Mouse (Mus musculus) gonadal fat pad, adult 2 months (tissue): ENCODE measurements around the gene Pex26. TPM values are rescaled to one million over a fixed set of nuclear protein-coding genes. Genes with fewer than 3 reads are reported as not detected.

Experiments
- DNase-seq: peaks from one replicate; pipeline ENCODE4 v3.0.0-alpha.2; 2012; ENCODE audit warnings: low read depth
- polyA plus RNA-seq: library from polyadenylated mRNA; depleted of rRNA; stranded (reverse); fragments of >200 nt; gene quantifications from 2 replicates; pipeline ENCODE4 v1.2.3, GENCODE M21; 2012; rRNA removed

The Pex26 gene
- 16.5 and 17.3 TPM in 2 replicates for polyA plus RNA-seq

DNA sequence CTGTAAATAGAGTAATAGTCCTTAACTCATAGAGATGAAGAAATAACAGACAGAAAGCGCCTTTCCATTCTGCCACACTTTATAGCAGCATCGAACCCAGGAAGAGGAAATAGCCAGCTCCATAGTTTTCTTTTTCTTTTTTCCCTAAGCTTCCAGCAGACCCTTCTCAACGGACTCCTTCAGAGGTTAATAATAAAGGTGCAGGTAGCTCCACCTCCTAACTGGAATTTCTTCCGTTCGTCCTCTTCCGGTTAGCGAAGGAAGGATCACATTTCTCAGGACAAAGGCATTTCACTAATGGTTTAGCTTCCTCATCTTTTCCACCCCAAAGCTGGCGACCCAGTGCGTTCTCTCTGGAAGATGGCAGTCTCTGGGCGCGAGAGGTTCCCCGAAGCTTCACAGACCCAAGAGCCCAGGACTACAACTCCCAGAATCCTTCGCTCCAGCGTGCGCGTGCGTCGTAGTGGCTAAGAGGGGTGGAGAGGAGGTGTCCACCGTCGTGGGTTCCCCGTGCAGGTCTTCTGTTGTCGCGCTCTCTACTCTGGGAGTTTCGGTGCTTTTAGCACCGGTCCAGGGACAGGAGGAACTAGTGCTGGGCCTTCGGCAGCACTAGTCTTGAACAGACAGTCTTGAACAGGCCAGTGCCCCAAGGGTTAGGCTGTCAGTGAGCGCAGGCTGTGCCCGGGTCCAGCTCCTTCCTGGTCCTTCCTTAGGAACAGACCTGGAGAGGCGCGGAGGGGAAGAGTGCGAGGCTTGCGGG is at the start of gene Pex26:
TSS of gene Pex26 (plus strand) at position 254 of the 760 bp plus-strand sequence.
- no peak for DNase-seq

DNA sequence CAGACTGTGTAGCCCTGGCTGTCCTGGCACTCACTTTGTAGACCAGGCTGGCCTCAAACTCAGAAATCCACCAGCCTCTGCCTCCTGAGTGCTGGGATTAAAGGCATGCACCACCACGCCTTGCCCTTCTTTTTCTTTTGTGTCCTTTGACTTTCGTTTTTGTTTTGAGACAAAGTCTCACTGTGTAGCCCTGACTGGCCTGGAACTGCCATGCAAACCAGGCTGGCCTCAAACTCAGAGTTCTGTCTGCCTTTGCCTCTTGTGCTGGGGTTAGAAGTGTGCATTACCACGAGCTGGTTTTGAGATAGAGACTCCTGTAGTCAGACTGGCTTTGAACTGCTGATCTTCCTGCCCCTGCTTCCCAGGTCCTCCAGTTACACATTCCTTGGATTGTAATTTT is 49.2 kb upstream of the Pex26 start:
- no peak for DNase-seq

DNA sequence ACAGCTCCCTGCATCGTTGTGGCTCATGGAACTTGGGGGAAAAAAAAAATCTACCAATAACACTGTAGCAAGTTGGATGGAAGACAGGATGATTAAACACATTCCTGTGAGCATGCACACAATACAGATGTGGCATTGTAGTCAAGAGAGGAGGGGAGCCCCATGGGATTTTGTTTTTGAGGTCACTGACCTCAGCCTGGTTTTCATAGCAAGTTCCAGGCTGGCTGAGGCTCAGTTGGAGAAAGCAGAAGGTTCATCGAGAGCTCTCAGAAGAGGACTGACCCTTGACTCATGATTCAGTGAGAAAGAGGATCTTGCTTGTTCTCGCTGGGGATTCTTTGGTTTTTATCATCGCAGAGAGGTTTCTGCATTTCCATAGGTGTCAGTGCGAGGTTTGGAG is 48.6 kb upstream of the Pex26 start:
- no peak for DNase-seq

DNA sequence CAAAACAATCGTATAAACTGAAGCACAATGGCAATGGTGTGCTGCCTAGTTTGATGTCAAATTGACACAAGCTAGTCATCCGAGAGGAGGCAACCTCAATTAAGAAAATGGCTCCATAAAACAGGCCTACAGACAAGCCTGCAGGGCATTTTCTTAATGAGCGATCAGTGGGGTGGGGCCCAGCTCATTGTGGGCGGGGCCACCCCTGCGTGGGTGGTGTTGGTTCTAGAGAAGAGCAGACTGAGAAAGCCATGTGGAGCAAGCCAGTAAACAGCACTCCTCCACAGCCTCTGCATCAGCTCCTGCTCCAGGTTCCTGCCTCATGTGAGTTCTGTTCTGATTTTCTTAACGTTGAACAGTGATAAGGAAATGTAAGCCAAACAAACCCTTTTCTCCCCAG is 46.2 kb upstream of the Pex26 start:
- DNase-seq, result no peak

DNA sequence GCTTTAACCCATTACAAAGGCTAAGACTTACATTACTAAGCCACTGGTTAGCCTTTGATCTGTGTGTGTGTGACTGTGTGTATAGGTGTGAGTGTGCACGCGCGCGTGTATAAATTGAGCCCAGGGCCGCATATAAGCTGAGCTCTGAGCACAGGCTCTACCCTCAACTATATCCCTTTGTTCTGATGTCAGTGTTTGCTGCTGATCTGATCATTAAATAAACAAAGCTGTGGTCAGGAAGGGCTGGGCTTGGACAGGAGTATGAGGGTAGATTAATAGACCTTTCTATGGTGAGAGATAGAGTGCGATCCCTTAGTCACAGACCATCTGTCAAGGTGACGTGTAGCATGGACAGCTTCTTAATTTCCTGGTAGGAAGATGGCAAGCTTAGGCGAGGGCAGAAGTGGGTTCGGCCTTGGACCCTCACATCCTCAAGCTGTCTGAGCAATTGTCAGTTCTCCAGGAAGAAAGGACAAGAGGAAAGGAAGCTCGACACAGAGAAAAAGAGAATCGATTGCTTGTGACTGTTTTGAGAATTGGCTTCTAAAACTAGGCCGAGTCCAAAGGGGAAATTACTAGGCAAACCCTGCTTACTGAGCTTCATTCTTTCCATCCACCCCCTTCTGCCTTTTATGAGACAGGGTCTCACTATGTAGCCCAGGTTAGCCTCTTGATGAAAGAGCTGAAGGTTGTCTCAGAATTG is 45.0 kb upstream of the Pex26 start:
- no peak for DNase-seq

DNA sequence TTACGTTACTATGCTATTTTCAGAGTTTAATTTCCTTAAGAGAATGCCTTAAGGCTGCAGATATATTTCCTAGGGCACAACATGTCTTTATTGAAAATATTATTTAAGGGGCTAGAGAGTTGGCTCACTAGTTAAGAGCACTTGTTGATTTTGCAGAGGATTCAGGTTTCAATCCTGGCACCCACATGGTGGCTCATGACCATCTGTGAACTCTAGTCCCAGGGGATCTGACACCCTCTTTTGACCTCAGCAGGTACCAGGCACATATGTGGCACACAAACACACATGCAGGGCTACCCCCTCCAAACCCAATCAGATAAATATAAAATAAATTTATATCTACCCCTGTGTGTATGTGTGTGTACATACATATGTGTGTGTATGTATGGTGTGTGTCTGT is 44.2 kb upstream of the Pex26 start:
- DNase-seq, result no peak

DNA sequence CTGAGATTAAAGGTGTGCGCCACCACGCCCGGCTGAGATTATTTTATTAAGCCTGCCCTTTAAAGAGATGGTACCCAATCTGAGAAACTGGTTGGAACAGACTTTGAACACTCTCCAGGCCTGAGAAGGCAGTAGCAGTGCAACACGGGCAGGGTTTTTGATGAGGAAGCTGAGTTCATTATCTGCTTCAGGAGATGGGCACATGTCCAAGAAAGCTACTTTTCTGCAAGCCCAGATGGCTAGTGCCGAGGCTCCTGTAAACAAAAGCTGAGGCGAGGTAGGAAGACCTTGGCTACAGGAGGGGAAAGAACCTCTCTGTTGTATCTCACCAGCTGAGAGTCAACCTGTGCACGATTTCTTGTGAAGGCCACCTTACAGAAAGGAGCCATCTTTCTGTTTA is 41.2 kb upstream of the Pex26 start:
- no peak for DNase-seq

DNA sequence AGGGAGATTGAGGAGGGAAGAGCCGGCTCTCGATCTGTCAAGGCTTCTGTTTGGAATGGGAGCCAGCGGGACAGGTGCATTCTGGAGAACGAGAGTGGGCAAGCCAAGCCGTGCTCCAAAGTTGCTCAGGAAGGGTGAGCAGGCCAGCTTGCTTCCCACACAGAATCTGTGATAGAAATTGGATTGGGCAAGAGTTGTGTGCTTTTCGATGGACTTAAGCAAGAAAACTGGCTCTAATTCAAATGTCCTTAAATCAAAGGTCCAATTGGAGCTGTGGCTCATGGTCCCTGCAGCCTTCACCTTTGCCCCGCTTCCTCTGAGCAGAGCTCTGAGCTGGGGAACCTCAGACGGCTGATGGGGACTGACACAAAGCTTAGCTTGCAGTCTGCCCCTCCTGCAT is 40.0 kb upstream of the Pex26 start:
- peak; percentile 99 for DNase-seq

DNA sequence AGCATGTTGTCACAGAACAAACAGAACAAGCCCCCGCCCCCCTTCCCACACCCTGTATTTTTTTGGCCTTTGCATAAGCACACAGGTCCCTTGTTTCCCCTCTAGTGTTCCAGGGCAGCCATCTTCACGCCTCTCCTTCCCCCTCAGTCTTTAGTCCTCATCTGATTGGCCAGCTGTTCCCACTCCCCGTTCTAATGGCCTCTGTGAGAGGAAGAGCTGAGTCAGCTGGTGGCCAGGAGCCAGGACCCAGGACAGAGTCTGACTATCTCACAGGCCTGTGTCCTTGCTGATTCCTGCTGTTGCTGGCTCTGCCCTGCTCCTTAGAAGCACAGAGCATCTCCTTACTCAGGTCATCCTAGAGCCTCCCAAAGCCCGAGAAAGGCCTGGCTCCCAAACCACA is 39.4 kb upstream of the Pex26 start:
- DNase-seq, result no peak

DNA sequence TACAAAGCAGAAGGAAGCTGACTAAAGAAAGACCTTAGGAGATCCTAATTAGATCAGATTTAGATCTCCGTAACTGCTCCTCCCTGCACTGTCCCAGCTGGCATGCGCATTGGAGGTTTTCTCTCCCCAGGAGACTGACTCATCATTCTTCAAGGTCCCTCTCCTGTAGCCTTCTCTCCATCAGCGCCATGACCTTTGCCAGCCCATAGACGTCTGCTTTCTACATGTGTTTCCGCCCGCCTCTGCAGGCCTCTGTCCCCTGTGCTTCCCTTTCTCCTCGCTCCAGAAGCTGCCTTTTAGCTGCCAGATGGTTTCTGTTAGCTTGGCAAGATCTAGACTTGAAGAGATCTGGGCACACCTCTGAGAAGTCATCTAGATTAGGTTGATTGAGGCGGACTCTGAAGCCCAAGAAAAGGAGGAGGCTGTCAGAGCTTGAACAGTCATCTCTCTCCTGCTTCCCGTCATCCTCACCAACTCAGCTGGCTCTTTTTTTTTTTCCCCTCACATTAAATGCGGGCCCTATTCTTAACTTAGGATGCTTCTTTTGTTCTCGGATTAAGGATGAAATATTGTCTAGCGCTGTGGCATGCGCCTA is 38.4 kb upstream of the Pex26 start:
- DNase-seq, result no peak

DNA sequence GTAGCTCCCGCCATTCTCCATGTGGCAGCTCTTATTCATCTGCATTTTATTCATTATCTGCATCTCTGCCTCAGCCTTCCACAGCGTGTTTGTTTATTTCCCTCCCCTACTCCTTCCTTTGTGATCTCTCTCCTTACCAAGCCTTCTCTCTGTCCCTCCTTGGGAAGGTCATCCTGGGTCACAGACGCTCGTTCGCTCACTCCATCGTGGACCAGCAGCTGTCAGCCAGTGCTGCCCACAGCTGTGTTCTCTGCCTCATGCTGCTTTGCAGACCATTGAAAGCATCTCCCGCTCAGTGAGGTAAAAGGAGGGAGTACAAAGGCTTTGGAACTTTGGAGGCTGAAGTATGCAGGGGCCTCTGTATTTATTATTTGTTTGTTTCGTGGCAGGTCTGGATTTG is 37.6 kb upstream of the Pex26 start:
- no peak for DNase-seq

DNA sequence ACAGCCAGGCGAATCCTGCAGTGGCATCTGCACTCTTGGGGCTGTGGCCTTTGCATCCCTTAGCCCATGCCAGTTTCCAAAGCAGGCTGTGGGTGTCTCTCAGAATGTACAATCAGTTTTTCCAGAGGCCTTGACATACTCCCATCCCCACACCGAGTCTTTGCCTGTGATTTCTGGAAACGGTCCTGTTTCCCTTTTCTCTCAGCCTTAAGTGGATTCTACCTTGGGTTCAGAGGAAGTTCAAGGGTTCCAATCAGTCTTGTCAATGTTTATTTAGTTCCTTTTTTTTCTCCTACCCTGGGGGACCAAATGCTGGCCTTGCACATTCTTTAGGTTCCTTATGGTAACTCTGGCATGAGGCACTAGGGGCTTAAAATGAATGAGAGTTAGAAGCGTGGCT is 36.7 kb upstream of the Pex26 start:
- DNase-seq, result no peak

DNA sequence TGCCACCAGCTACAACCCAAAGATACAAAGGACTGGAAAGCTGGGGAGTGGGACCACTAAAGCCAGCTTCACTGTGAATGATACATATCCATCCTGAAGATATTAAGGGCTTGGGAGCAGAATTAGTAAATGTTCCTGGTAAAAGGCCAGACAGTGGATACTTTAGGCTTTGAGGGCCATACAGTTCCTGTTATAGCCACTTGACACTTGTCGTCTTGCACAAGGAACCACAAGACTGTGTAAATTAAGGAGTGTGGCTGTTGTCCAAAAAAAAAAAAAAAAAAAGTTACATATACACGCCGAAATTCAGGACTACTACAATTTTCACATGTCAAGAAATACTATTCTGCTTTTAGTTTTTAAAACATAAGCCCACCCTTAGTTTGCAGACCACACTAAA is 35.1 kb upstream of the Pex26 start:
- no peak for DNase-seq

DNA sequence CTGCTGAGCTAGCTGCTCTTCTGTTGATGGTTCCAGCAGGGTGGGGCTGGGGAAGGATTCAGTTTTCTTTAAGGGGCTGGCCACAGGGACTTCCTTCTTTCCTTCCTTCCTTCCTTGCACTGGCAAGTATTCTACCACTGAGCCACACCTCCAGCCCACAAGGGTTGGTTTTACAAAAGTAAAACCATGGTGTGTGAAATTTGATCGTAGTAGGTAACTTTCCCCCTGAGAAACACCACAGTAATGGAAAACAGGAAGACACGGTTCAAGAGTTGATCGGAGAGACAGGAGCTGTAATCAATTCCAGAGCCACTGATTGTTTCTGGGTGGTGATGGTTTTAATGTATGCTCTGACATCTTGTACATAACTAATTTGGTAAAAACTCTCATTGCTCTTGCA is 34.0 kb upstream of the Pex26 start:
- no peak for DNase-seq

DNA sequence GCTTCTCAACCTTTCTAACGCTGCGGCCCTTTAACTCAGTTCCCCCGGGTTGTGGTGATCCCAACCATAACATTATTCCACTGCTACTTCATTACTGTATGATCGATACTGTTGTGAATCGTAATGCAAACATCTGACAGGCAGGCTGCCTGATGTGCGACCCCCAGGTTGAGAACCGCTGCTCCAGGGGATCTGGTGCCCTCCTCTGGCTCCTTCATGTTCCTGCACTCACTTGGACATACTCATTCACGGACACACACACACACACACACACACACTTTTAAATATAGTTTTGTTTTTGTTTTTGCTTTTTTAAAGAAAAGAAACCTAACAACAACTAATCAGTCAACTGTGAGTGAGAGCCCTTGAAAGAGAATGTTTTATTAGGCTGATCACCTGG is 33.3 kb upstream of the Pex26 start:
- DNase-seq, result no peak

DNA sequence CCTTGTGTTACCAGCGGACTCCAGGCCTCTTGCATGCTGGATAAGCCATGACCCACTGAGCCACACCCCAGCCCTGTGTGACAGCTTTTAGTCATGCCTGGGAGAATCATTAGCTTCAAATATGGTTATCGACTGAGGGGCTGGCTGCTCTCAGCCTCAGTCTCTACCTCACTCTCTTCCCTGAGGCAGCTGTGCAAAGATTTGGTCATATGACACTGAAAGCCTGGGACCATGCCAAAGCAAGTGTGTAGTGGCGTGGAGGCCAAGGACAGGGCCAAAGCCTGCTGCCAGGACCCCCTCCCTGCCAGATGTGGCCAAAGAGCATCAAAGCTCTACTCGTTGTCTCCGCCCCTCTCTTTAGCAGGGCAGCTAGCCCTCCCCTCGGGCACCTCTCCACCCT is 31.7 kb upstream of the Pex26 start:
- DNase-seq, result no peak

DNA sequence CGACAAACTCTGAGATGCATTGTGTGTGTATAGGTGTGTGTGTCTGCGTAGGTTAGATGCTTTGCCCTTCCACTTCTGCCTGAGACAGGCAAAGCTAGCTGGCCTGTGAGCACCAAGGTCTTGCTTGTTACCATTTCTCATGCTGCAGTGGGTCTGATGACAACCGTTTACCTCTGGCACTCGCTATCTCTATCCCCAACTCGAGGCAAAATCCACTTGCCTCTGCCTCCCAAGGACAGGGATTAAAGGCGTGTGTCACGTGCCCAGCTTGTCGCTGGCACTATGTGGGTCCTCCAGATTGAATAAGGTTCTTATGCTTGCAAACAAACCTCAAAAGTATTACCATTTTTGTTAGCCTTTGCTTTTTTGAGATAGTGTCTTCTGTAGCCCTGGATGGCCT is 30.3 kb upstream of the Pex26 start:
- no peak for DNase-seq

DNA sequence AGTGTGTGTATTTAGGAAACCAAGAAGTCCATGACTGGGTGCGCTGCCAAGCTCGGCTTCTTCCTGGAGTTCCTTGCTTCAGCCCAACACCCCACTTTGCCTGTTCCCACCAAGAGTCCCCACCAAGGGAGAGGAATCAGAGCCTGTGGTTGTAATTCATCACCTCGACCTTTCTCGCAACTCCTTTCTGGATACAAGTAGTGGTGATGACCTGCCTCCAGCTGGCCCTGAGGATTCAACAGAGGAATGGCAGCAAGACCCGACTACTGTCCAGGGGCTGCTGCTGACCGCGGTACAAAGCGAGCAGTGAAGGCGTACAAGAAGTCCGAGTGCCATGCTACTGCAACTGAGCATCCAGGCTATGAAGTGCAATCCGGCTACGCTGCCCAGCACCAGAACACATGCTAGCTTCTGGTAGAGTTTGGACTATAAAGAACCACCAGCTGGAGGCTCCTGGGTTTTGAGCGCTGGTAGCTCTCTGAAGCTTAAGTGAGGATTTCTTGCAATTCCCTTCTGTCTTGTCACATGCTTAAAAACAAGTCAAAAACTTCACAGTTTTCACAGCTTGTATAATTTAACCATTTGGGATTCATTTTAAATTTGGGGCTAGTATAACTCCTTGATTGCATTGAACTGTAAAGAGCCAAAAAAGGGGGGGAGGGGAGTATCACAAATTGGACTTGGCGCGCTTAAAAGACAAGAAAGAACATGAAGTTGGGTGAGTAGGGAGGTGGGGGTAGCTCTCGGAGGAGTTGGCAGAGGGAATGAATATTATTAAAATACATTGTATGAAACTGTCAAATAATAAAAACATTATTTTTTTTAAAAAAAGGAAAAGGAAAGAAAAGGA is 28.8 kb upstream of the Pex26 start:
- DNase-seq, result no peak

DNA sequence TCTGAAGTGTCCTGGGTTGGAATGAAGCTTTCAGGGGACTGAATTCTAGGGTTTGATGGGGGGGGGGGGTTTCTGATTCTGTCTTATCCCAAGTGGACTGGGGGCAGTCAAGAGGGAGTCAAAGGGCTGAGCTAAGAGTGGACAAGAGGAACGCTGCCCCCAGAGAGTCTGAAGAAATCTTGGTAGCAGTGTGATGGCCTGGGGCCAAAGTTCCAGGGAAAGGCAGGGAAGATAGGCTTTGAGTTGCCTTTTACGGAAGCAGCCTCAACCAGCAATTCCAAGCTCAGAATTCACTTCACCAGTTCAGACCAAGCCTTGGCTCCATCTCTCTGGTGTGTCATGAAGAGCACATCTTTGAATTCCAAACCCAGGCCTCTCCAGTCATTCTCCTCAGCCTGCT is 27.4 kb upstream of the Pex26 start:
- no peak for DNase-seq

DNA sequence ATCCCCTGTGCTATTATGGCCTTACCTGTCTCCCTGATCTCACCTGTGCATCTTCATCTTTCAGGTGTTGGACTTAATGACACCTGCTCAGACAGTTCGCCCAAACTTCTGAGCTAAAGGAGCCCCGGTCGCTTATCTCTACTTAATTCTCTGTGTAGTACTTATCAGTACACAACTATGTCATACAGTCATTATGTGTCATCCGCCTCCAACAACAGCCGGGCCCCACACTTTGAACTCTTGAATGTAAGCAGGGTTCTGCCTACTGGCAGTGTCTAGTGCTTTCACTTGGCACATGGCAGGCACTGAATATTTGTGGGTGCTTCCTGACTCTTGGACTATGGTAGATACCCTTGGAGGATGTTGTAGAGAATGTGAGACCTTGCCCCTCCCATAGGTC is 23.9 kb upstream of the Pex26 start:
- DNase-seq, result no peak

DNA sequence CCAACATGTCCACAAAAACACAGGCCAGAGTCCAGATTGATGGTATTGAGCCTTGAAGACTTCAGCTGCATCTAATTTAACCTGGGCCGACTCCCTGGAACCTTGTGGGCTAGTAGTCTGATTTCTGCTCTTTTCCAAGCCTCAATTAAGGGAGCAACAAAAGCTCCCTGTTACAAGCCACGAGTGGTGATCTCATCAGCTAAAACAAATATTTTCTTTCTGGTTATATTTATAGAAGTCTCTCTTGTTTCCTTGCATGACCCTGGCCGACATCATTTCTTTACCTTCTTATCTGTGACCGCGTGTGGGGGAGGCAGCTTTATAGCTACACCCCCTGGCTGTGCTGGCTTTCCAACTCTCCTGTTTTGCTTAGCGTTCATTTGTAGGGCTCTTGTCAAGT is 23.3 kb upstream of the Pex26 start:
- DNase-seq, result no peak

DNA sequence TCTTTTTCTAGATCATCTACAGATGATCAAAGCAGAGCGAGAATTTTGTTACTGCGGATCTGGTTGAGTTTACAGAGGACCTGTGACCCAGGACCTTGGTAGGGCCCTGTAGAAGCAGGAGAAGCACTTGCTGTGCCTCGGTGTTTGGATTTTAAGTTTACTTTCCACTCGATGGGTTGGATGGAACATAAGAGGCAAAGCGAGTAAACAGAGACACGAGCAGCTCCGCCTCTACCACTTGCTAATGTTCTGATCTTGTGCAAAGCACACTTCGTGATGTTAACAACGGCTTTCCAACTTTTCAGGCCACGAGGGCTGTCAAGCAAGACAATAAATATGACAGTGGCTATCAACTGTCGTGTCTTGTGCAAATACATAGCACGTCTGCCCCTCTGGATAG is 20.9 kb upstream of the Pex26 start:
- no peak for DNase-seq
